Mouse (Mus musculus) midbrain, embryonic 11.5 days (tissue): ENCODE measurements around the gene Msx3. TPM values are rescaled to one million over a fixed set of nuclear protein-coding genes. Genes with fewer than 3 reads are reported as not detected.

Source experiments
- ATAC-seq: fragments of 200-750 bp; cut with Nextera tagmentation; 2 replicates; pipeline ENCODE4 v1.8.0; 2017; ENCODE audit warnings: moderate TSS enrichment, moderate library complexity; ENCODE audit not compliant: low FRiP score
- DNase-seq: peaks from one replicate; pipeline ENCODE4 v3.0.0; 2015; ENCODE audit warnings: low spot score; ENCODE audit errors: missing footprints
- H3K27ac ChIP-seq: fragments of 300-500 bp; sonication (generic); 2 replicates; pipeline ENCODE4 v1.5.1; 2014; ENCODE audit warnings: low read depth, low read length
- H3K27me3 ChIP-seq: fragments of 300-500 bp; sonication (generic); 2 replicates; pipeline ENCODE4 v1.6.1; 2014; ENCODE audit warnings: mild to moderate bottlenecking, low read length, moderate library complexity, mixed read lengths; ENCODE audit not compliant: control insufficient read depth, insufficient read depth
- H3K36me3 ChIP-seq: fragments of 300-500 bp; sonication (generic); 2 replicates; pipeline ENCODE4 v1.6.1; 2014; ENCODE audit warnings: mild to moderate bottlenecking, low read length, moderate library complexity, mixed read lengths; ENCODE audit not compliant: control insufficient read depth, insufficient read depth
- H3K4me1 ChIP-seq: fragments of 300-500 bp; sonication (generic); 2 replicates; pipeline ENCODE4 v1.6.1; 2014; ENCODE audit warnings: low read length; ENCODE audit not compliant: control insufficient read depth, insufficient read depth
- H3K4me2 ChIP-seq: fragments of 300-500 bp; sonication (generic); 2 replicates; pipeline ENCODE4 v1.6.1; 2014; ENCODE audit warnings: mild to moderate bottlenecking, moderate library complexity
- H3K4me3 ChIP-seq: fragments of 300-500 bp; sonication (generic); 2 replicates; pipeline ENCODE4 v1.5.1; 2014; ENCODE audit warnings: low read depth, low read length
- H3K9ac ChIP-seq: fragments of 300-500 bp; sonication (generic); 2 replicates; pipeline ENCODE4 v1.6.1; 2014; ENCODE audit warnings: low read length
- H3K9me3 ChIP-seq: fragments of 300-500 bp; sonication (generic); 2 replicates; pipeline ENCODE4 v1.6.1; 2016; ENCODE audit warnings: low read length; ENCODE audit not compliant: control insufficient read depth
- WGBS: fragments of 180-500 bp; shearing (Covaris S2); extraction: QIAGEN DNeasy Blood & Tissue Kit; methylation state at CpG from one replicate; pipeline ENCODE4 v1.1.7; 2014; 5-methylcytosine and 5-hydroxymethylcytosine counted together
- polyA plus RNA-seq: library from polyadenylated mRNA; unstranded; fragments of >200 nt; fragmentation: Nextera tagmentation; extraction: Ambion mirVana; gene quantifications from 2 replicates; pipeline ENCODE4 v1.2.1, GENCODE M21; 2014

Gene Msx3
- polyA plus RNA-seq: 6.1 and 8.0 TPM in 2 replicates

- ATAC-seq (peak; percentile 57), DNase-seq (peak; percentile 96)
- Histone ChIP-seq H3K4me1 (peaks cover 10% of the 10 kb centered on the region), H3K27me3 (peaks cover 93% of the 10 kb centered on the region), H3K27ac (no peak within 1 kb of the TSS), H3K36me3 (no peaks in the 10 kb centered on the region), H3K9me3 (no peaks in the 10 kb centered on the region), H3K9ac (no peak within 1 kb of the TSS), H3K4me2 (peak within 1 kb of the TSS; percentile 43), H3K4me3 (peak within 1 kb of the TSS; percentile 28)
- WGBS: 1% methylated on average over 56 of the region's 56 CpGs
Measured at GRCm38 (mm10) chr7:140048361-140049114, at the start of gene Msx3. TSS of gene Msx3 (minus strand) at chr7:140049089.

GRCm38 (mm10) chr7:140098466-140098865 is 49.6 kb upstream of the Msx3 start:
- no peaks in the 10 kb centered on the region for H3K9me3 ChIP-seq
- ATAC-seq: no peak
- H3K4me2 ChIP-seq: no peak overlapping the region
- H3K4me1 ChIP-seq: peaks cover 4% of the 10 kb centered on the region; the same call in 1 of the 2 replicates
- H3K27me3 ChIP-seq: no peaks in the 10 kb centered on the region
- H3K9ac ChIP-seq: no peak overlapping the region
- H3K4me3 ChIP-seq: no peak overlapping the region
- 89% methylated on average over 1 of the region's 1 CpGs for WGBS
- H3K27ac ChIP-seq: no peak overlapping the region
- DNase-seq: peak; percentile 26
- H3K36me3 ChIP-seq: no peaks in the 10 kb centered on the region

- no peak overlapping the region for H3K27ac ChIP-seq
- no peaks in the 10 kb centered on the region for H3K4me1 ChIP-seq
- H3K27me3 ChIP-seq: no peaks in the 10 kb centered on the region
- no peak overlapping the region for H3K4me2 ChIP-seq
- no peak for ATAC-seq
- no peak for DNase-seq
- no peak overlapping the region for H3K4me3 ChIP-seq
- H3K9ac ChIP-seq: no peak overlapping the region
- no peaks in the 10 kb centered on the region for H3K36me3 ChIP-seq
- H3K9me3 ChIP-seq: no peaks in the 10 kb centered on the region
Measured at GRCm38 (mm10) chr7:140096055-140096454, 47.2 kb upstream of the Msx3 start.

GRCm38 (mm10) chr7:140095556-140095955 is 46.7 kb upstream of the Msx3 start:
- H3K27ac ChIP-seq: no peak overlapping the region
- H3K27me3 ChIP-seq: no peaks in the 10 kb centered on the region
- peak; percentile 59 for DNase-seq
- no peaks in the 10 kb centered on the region for H3K36me3 ChIP-seq
- H3K4me2 ChIP-seq: no peak overlapping the region
- H3K9ac ChIP-seq: no peak overlapping the region
- H3K4me1 ChIP-seq: no peaks in the 10 kb centered on the region
- ATAC-seq: no peak
- 71% methylated on average over 1 of the region's 1 CpGs for WGBS
- H3K4me3 ChIP-seq: no peak overlapping the region
- no peaks in the 10 kb centered on the region for H3K9me3 ChIP-seq

- no peak overlapping the region for H3K4me2 ChIP-seq
- WGBS: 76% methylated on average over 5 of the region's 5 CpGs
- no peaks in the 10 kb centered on the region for H3K9me3 ChIP-seq
- H3K9ac ChIP-seq: no peak overlapping the region
- H3K27ac ChIP-seq: no peak overlapping the region
- H3K4me3 ChIP-seq: no peak overlapping the region
- DNase-seq: peak; percentile 65
- no peaks in the 10 kb centered on the region for H3K4me1 ChIP-seq
- H3K27me3 ChIP-seq: no peaks in the 10 kb centered on the region
- no peak for ATAC-seq
- no peaks in the 10 kb centered on the region for H3K36me3 ChIP-seq
Measured at GRCm38 (mm10) chr7:140094954-140095353, 46.1 kb upstream of the Msx3 start.

GRCm38 (mm10) chr7:140092924-140093528 is 44.1 kb upstream of the Msx3 start, which contains the start of gene Prap1:
TSS of gene Prap1 (plus strand) at chr7:140093395.
- Histone ChIP-seq H3K9me3 (no peaks in the 10 kb centered on the region), H3K27me3 (no peaks in the 10 kb centered on the region), H3K36me3 (no peaks in the 10 kb centered on the region), H3K4me2 (no peak within 1 kb of the TSS), H3K9ac (no peak within 1 kb of the TSS), H3K27ac (no peak within 1 kb of the TSS), H3K4me1 (no peaks in the 10 kb centered on the region), H3K4me3 (no peak within 1 kb of the TSS)
- DNase-seq (peak; percentile 6), ATAC-seq (no peak)
- 68% methylated on average over 5 of the region's 5 CpGs for WGBS

GRCm38 (mm10) chr7:140090601-140091000 is 41.7 kb upstream of the Msx3 start:
- Histone ChIP-seq H3K4me1 (no peaks in the 10 kb centered on the region), H3K36me3 (no peaks in the 10 kb centered on the region), H3K4me2 (no peak overlapping the region), H3K9me3 (no peaks in the 10 kb centered on the region), H3K27ac (no peak overlapping the region), H3K4me3 (no peak overlapping the region), H3K9ac (no peak overlapping the region), H3K27me3 (no peaks in the 10 kb centered on the region)
- WGBS: 79% methylated on average over 10 of the region's 10 CpGs
- DNase-seq (no peak), ATAC-seq (no peak)

GRCm38 (mm10) chr7:140082242-140082678 is 33.4 kb upstream of the Msx3 start, which contains the start of gene Caly:
TSS of gene Caly (minus strand) at chr7:140082548.
- DNase-seq (peak; percentile 93), ATAC-seq (peak; percentile 84)
- Histone ChIP-seq H3K27ac (no peak within 1 kb of the TSS), H3K4me2 (peak within 1 kb of the TSS; percentile 52), H3K9me3 (no peaks in the 10 kb centered on the region), H3K4me1 (peaks cover 22% of the 10 kb centered on the region), H3K27me3 (peaks cover 27% of the 10 kb centered on the region), H3K9ac (peak within 1 kb of the TSS; percentile 34), H3K4me3 (peak within 1 kb of the TSS; percentile 22), H3K36me3 (no peaks in the 10 kb centered on the region)
- 3% methylated on average over 18 of the region's 18 CpGs for WGBS
